Mouse (Mus musculus): ENCODE results near the gene Olfr370.
A peak's percentile ranks its signal among the peaks of the same experiment; 100 is the strongest.

Olfr370 gene

GRCm38 (mm10) chr8:83575561-83576515, 40.3 kb downstream of the Olfr370 start:
- DNase-seq, result peak; percentile 22 to 27

GRCm38 (mm10) chr8:83576516-83576895, 40.9 kb downstream of the Olfr370 start:
- DNase-seq, result no peak

DNA sequence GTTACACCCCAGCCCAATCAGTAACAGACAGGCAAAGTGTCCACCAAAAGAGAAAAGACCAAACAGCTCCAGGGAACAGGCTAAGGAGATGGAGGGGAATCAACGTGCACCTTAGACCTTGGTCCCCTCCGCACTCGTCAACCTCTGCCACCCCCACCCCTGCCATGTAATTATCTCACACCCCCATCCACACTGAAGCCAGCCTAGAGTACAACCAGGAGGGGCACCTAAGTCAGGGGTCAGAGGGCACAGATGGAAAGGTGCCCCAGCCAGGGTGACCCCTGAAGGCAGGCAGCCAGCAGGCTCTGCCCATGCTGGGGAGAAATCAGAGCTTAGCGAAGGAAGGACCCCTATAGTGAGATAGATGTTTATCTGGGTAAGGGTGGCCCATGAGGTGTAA, 41.3 kb downstream of the Olfr370 start:
- peak; percentile 1 to 6 for DNase-seq

DNA sequence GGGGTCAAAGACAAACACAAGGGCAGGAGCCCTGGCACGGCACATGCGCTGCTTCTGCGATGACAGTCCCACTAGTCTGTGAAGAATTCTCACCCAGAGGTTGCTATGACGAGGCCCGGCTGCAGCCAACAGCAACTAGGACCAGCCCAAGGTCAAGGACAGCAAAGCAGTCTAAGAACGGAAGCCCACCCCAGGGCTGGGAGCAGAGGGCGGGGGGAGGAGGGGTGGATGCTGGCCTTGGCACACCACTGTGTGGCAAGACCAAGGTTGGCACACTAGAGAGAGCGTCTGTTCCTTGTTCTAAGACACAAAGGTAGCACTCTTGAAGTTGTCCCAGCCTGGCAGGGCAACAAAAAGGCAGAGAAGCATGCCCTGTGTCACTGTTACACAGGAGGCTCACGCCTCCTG, 41.8 kb downstream of the Olfr370 start:
- peak; percentile 16 to 19 for DNase-seq

DNA sequence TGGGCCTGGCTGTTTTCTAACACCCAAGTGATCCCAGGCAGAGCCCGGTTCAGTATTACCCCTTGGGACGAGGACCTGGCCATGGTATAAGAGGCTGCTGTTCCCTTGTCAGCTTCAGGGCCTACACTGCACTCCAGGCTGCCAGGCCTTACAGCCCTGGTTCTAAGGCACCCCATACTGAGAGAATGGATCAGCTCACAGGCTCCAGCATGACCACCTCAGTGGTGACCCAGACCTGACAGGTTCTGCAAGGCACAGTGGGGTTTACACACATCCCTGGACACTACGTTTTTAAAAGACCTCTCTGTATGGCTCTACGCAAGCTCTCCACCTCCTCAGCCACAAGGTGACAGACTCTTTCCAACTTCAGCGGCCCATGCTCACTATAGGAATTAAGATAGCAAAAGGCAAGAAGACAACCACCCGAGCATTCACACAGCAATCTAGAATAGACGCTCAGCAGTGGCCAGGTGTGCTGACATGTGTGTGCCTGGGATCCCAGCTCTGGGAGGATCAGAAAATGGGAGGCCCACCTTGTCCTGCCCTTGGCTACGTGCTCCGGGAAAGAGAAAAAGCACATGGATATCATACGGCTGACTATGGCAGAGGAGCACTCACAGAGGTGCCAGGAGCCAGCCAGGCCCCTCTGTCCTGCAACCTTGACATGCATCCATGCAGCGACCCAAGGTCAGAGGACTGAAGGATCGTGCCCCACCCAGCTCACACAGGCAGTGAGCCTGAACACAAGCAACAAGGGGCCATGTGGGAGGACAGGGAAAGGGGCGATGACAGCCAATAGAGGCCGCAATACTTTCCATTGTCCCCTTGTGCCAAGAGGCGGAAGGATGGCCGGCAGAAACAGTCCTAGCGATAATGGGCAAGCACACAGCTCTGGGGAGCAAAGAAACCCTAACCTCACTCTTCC, 42.8 kb downstream of the Olfr370 start:
- peak; percentile 3 to 19 for DNase-seq

DNA sequence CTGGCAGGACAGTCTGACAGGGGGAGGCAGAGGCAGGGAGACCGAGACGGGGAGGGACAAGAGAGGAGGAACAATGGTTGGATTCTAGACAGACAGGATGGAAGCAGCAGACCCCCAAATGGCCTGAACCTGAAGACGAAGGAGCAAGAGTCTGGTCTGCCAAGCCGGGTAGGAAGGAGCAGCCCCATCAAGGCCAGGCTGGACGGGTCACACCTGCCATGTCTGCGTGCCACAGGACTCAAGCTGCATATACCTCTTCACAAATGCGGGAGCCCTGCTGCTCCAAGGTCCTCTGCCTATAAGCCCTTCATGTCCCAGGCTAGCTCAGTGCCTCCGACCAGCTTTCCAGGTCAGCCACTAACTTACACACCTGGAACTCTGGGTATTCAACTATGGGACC, 44.1 kb downstream of the Olfr370 start:
- no peak for DNase-seq

DNA sequence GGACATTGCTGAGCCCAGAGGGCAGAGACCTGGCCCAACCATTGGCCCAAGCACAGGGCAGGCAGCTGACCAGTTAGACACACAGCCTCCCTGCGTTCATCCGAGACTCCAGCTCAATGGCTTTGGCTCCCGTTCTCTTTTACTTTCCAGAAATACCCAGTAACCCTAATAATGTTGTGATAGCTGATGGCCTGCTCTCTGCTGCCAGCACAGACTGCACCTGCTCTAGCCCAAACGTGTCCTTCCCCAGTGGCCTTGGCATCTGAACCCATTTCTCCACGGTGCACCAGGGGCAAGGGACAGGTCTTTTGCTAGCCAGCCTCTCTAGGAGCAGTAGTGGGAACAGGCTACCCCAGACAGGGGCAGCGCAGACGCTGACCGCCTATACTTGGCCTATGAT, 45.2 kb downstream of the Olfr370 start:
- DNase-seq, result peak in 1 of 2 experiments; percentile 22

GRCm38 (mm10) chr8:83582226-83582625, 46.6 kb downstream of the Olfr370 start:
- peak in 1 of 2 experiments; percentile 33 for DNase-seq

DNA sequence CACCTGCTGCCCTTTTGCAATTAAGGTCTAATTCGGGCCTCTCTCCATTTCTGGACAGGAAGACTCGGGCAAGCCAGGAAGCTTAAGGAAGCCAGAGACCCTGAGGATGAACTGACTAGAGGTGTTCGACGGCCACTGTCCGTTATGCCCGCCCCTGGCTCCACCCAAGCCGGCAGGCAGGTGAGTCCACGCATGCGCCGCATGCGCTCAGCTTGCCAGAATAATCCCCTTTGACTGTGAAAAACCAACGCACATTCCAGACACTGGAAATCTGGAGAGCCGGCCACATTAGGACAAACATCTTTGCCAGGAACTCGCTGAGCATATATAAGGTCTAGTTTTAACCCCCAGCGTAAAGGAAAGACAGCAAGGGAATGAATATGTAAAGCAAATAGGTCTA, 47.7 kb downstream of the Olfr370 start:
- no peak for DNase-seq

DNA sequence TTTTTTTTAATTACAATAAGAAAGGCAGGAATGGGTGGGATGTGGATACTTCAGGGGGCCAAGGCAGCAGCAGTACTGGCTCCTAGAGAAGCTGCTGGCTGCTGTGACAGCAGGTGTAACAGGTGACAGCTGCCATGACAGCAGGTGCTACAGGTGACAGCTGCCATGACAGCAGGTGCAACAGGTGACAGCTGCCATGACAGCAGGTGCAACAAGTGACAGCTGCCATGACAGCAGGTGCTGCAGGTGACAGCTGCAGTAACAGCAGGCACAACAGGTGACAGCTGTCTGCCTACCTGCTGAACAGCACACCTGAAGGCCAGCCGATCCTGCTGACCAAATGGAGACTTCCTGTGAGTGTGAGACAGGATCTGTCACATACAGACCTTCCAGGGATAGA, 49.2 kb downstream of the Olfr370 start:
- peak in 1 of 2 experiments; percentile 58 for DNase-seq

- DNase-seq, result peak; percentile 68 to 69
These were observed 49.8 kb downstream of the Olfr370 start for GRCm38 (mm10) chr8:83585333-83585732.

- no peak for DNase-seq
These were observed 52.1 kb downstream of the Olfr370 start for GRCm38 (mm10) chr8:83587644-83588043.

GRCm38 (mm10) chr8:83588886-83589285, 53.3 kb downstream of the Olfr370 start:
- no peak for DNase-seq

DNA sequence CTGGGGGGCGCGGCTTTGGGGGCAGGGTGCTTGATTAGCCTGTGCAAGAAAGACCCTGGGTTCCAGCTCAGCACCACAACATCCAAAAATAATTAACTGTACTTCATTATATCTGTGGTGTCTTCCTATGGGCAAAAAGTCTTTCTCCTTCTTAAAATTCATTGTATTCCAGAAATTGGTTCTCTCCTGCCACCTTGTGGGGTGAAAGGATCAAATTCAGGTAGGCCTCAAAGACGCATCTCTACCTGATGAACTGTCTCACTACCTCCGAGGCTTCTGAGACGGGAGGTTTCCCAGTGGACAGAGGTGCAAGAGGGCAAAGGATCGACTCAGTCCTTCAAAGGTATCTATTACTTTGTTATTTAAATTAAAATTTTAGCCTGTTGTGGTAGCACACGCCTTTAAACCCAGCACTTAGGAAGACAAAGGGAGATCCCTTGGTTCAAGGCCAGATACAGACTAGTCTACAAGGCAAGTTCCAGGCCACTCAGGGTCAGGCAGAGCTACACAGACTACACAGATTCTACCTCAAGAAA, 55.0 kb downstream of the Olfr370 start:
- DNase-seq, result peak; percentile 39 to 52

GRCm38 (mm10) chr8:83592682-83593081, 57.1 kb downstream of the Olfr370 start:
- no peak for DNase-seq

GRCm38 (mm10) chr8:83593325-83594166, 58.0 kb downstream of the Olfr370 start:
- no peak for DNase-seq

- DNase-seq, result peak; percentile 97 to 98
These were observed 58.8 kb downstream of the Olfr370 start for GRCm38 (mm10) chr8:83594167-83595049.

Measured in cerebellum, adult 18-20 months (tissue).